Mouse (Mus musculus): ENCODE results near the gene Grm1. TPM values are rescaled to one million over a fixed set of nuclear protein-coding genes. Genes with fewer than 3 reads are reported as not detected.

Grm1 gene
- polyA plus RNA-seq, 1 experiment from 2014 or later, result 0.09 TPM

Other genes starting within 250 kb of the Grm1 start
- gene Shprh, start 67.1 kb upstream of the Grm1 start, polyA plus RNA-seq (2016; fragmentation: Nextera tagmentation; extraction: Ambion mirVana), result 15.9 TPM in 2 replicates
- 48.8 and 54.0 TPM in 2 replicates for gene Fbxo30, start 199.0 kb upstream of the Grm1 start, polyA plus RNA-seq (2016; fragmentation: Nextera tagmentation; extraction: Ambion mirVana)